Mouse (Mus musculus): Measurements from ENCODE around the gene Trip11. TPM values are rescaled to one million over a fixed set of nuclear protein-coding genes. Genes with fewer than 3 reads are reported as not detected.

Trip11 gene
- total and polyA plus RNA-seq, 3 experiments = 5.1 to 12.8 (median 10.4) TPM

GRCm38 (mm10) chr12:101904170-101904569 lies 8.9 kb downstream of the Trip11 start:
- in situ Hi-C loops (cut with MboI; ENCODE audit: low pct_ligation_motif_present, low pct_unique_long_range_greater_than_20kb, low sequenced_read_pairs) (no loop called here), dilution Hi-C loops (cut with MboI; ENCODE audit: extremely low pct_ligation_motif_present, extremely low pct_unique_long_range_greater_than_20kb, low sequenced_read_pairs) (no loop called here)
- no peak overlapping the region for H3K9ac ChIP-seq (ENCODE audit: insufficient read depth, low read depth)
- DNase-seq (ENCODE audit: extremely low read depth) = no peak
- peaks cover 6% of the 10 kb centered on the region for H3K9me3 ChIP-seq (replicated peaks; ENCODE audit: low read length)
- no peak overlapping the region for H3K4me2 ChIP-seq (ENCODE audit: insufficient read depth, low read depth, poor library complexity, severe bottlenecking)
- H3K27ac ChIP-seq (ENCODE audit: insufficient read depth, low read depth) = no peak overlapping the region
- H3K36me3 ChIP-seq (replicated peaks in 1 of 2; ENCODE audit: control insufficient read depth in 1 of 2, insufficient read depth in 1 of 2, low read length in 1 of 2) = peaks cover 16 to 47% of the 10 kb centered on the region in 2 experiments
- TF ChIP-seq EP300 (IDR thresholded peaks at IDR 0.05; ENCODE audit: low read length) = no peak
- TF ChIP-seq HCFC1 (IDR thresholded peaks at IDR 0.05; ENCODE audit: low read depth, low read length) = no peak
- no peak for TF ChIP-seq MAZ (IDR thresholded peaks at IDR 0.05; ENCODE audit: low read depth, low read length)
- TF ChIP-seq CHD2 (IDR thresholded peaks at IDR 0.05; ENCODE audit: low read length) = no peak
- no peak for TF ChIP-seq ZMIZ1 (IDR thresholded peaks at IDR 0.05; ENCODE audit: low read depth, low read length)
- TF ChIP-seq NRF1 (IDR thresholded peaks at IDR 0.05; ENCODE audit: low read depth, low read length) = no peak
- no peak for TF ChIP-seq POLR2A (IDR thresholded peaks at IDR 0.05; ENCODE audit: low read depth, low read length)
- no peak for TF ChIP-seq MAFK (IDR thresholded peaks at IDR 0.05; ENCODE audit: insufficient replicate concordance, low read length)
- H3K79me2 ChIP-seq (replicated peaks; ENCODE audit: control insufficient read depth, extremely low read depth, insufficient read depth, poor library complexity, severe bottlenecking) = peaks cover 14% of the 10 kb centered on the region
- H3K4me1 ChIP-seq (ENCODE audit: control insufficient read depth in 1 of 2, insufficient read depth in 2 of 2) = peaks cover 0 to 15% of the 10 kb centered on the region in 2 experiments; a peak in 1 of 4 replicates
- no peaks in the 10 kb centered on the region for H3K27me3 ChIP-seq (replicated peaks)
- H3K4me3 ChIP-seq (replicated peaks in 1 of 3; ENCODE audit: low read depth in 2 of 3, low read length in 2 of 3, poor library complexity in 1 of 3) = no peak overlapping the region

- H3K79me2 ChIP-seq (replicated peaks; ENCODE audit: control insufficient read depth, extremely low read depth, insufficient read depth, poor library complexity, severe bottlenecking) = peaks cover 5% of the 10 kb centered on the region; the same call in 1 of the 2 replicates
- no peak overlapping the region for H3K9ac ChIP-seq (ENCODE audit: insufficient read depth, low read depth)
- dilution Hi-C loops (cut with MboI; ENCODE audit: extremely low pct_ligation_motif_present, extremely low pct_unique_long_range_greater_than_20kb, low sequenced_read_pairs) (no loop called here), in situ Hi-C loops (cut with MboI; ENCODE audit: low pct_ligation_motif_present, low pct_unique_long_range_greater_than_20kb, low sequenced_read_pairs) (no loop called here)
- H3K36me3 ChIP-seq (replicated peaks in 1 of 2; ENCODE audit: control insufficient read depth in 1 of 2, insufficient read depth in 1 of 2, low read length in 1 of 2) = peaks cover 17 to 36% of the 10 kb centered on the region in 2 experiments
- no peak overlapping the region for H3K4me2 ChIP-seq (ENCODE audit: insufficient read depth, low read depth, poor library complexity, severe bottlenecking)
- H3K4me3 ChIP-seq (replicated peaks in 1 of 3; ENCODE audit: low read depth in 2 of 3, low read length in 2 of 3, poor library complexity in 1 of 3) = no peak overlapping the region
- DNase-seq (ENCODE audit: extremely low read depth) = no peak
- H3K27me3 ChIP-seq (replicated peaks) = no peaks in the 10 kb centered on the region
- no peak overlapping the region for H3K27ac ChIP-seq (ENCODE audit: insufficient read depth, low read depth)
- no peaks in the 10 kb centered on the region for H3K9me3 ChIP-seq (replicated peaks; ENCODE audit: low read length)
- TF ChIP-seq TCF12 (IDR thresholded peaks at IDR 0.05; ENCODE audit: low read depth, low read length) = no peak
- no peak for TF ChIP-seq ELF1 (IDR thresholded peaks at IDR 0.05; ENCODE audit: low read depth, low read length)
- TF ChIP-seq JUND (conservative IDR thresholded peaks at IDR 0.05; ENCODE audit: low read depth, low read length) = no peak
- no peak for TF ChIP-seq BHLHE40 (IDR thresholded peaks at IDR 0.05; ENCODE audit: low read depth, low read length)
- TF ChIP-seq KAT2A (IDR thresholded peaks at IDR 0.05; ENCODE audit: insufficient replicate concordance, low read length) = no peak
- TF ChIP-seq JUN (IDR thresholded peaks at IDR 0.05; ENCODE audit: insufficient read depth, low read depth, low read length) = no peak
- TF ChIP-seq CTCF (conservative IDR thresholded peaks at IDR 0.05 in 1 of 2, IDR thresholded peaks at IDR 0.05 in 1 of 2; ENCODE audit: low read depth in 2 of 2, low read length in 2 of 2) = no peak
- TF ChIP-seq RCOR1 (conservative IDR thresholded peaks at IDR 0.05; ENCODE audit: low read depth, low read length) = no peak
- no peak for TF ChIP-seq NRF1 (IDR thresholded peaks at IDR 0.05; ENCODE audit: low read depth, low read length)
- TF ChIP-seq SMC3 (IDR thresholded peaks at IDR 0.05; ENCODE audit: low read depth, low read length) = no peak
- no peak for TF ChIP-seq ZKSCAN1 (IDR thresholded peaks at IDR 0.05; ENCODE audit: borderline replicate concordance, low read depth, low read length)
- TF ChIP-seq USF2 (conservative IDR thresholded peaks at IDR 0.05; ENCODE audit: low read depth, low read length) = no peak
- TF ChIP-seq ETS1 (conservative IDR thresholded peaks at IDR 0.05; ENCODE audit: low read depth, low read length) = no peak
- no peak for TF ChIP-seq MYC (IDR thresholded peaks at IDR 0.05; ENCODE audit: low read depth, low read length)
- no peak for TF ChIP-seq MAX (IDR thresholded peaks at IDR 0.05; ENCODE audit: low read length)
- no peak for TF ChIP-seq USF1 (IDR thresholded peaks at IDR 0.05; ENCODE audit: low read depth, low read length)
- no peak for TF ChIP-seq MXI1 (IDR thresholded peaks at IDR 0.05; ENCODE audit: low read depth, low read length)
- no peak for TF ChIP-seq MAZ (IDR thresholded peaks at IDR 0.05; ENCODE audit: low read depth, low read length)
- TF ChIP-seq ZMIZ1 (IDR thresholded peaks at IDR 0.05; ENCODE audit: low read depth, low read length) = no peak
- no peak for TF ChIP-seq POLR2A (IDR thresholded peaks at IDR 0.05; ENCODE audit: low read depth, low read length)
- peaks cover 2 to 3% of the 10 kb centered on the region in 2 experiments; a peak in 2 of 4 replicates for H3K4me1 ChIP-seq (ENCODE audit: control insufficient read depth in 1 of 2, insufficient read depth in 2 of 2)
Measured at GRCm38 (mm10) chr12:101899671-101900245, 13.3 kb downstream of the Trip11 start.
